Mouse (Mus musculus): ENCODE measurements around the gene Pde1c. TPM values are rescaled to one million over a fixed set of nuclear protein-coding genes. Genes with fewer than 3 reads are reported as not detected.

The Pde1c gene
- polyA plus RNA-seq, 1 experiment from 2014 or later = 2.7 TPM

- Histone ChIP-seq H3K27me3 (ENCODE audit: control insufficient read depth, insufficient read depth, low read length) (no peaks in the 10 kb centered on the region), H3K9me3 (replicated peaks; ENCODE audit: control insufficient read depth, low read length) (no peaks in the 10 kb centered on the region), H3K9ac (replicated peaks; ENCODE audit: low read length) (no peak overlapping the region), H3K4me1 (ENCODE audit: control insufficient read depth, insufficient read depth, low read length) (no peaks in the 10 kb centered on the region), H3K36me3 (replicated peaks; ENCODE audit: control insufficient read depth, insufficient read depth, low read depth, low read length) (no peaks in the 10 kb centered on the region), H3K4me3 (ENCODE audit: low read depth, low read length) (no peak overlapping the region), H3K4me2 (ENCODE audit: low read depth, low read length) (no peak overlapping the region), H3K27ac (replicated peaks; ENCODE audit: low read depth, low read length) (no peak overlapping the region)
- ATAC-seq (replicated peaks; ENCODE audit: insufficient number of reproducible peaks, low FRiP score, low TSS enrichment, low read depth) (no peak), DNase-seq (ENCODE audit: low spot score) (no peak)
- WGBS = 87% methylated on average over 5 of the region's 5 CpGs
These were observed 540.9 kb downstream of the Pde1c start for GRCm38 (mm10) chr6:56027966-56028365.

GRCm38 (mm10) chr6:56027318-56027717, 541.6 kb downstream of the Pde1c start:
- H3K27me3 ChIP-seq (ENCODE audit: control insufficient read depth, insufficient read depth, low read length) = no peaks in the 10 kb centered on the region
- no peaks in the 10 kb centered on the region for H3K36me3 ChIP-seq (replicated peaks; ENCODE audit: control insufficient read depth, insufficient read depth, low read depth, low read length)
- no peak overlapping the region for H3K9ac ChIP-seq (replicated peaks; ENCODE audit: low read length)
- no peaks in the 10 kb centered on the region for H3K4me1 ChIP-seq (ENCODE audit: control insufficient read depth, insufficient read depth, low read length)
- H3K4me3 ChIP-seq (ENCODE audit: low read depth, low read length) = no peak overlapping the region
- DNase-seq (ENCODE audit: low spot score) (no peak), ATAC-seq (replicated peaks; ENCODE audit: insufficient number of reproducible peaks, low FRiP score, low TSS enrichment, low read depth) (no peak)
- H3K27ac ChIP-seq (replicated peaks; ENCODE audit: low read depth, low read length) = no peak overlapping the region
- no peak overlapping the region for H3K4me2 ChIP-seq (ENCODE audit: low read depth, low read length)
- WGBS = 88% methylated on average over 6 of the region's 6 CpGs
- no peaks in the 10 kb centered on the region for H3K9me3 ChIP-seq (replicated peaks; ENCODE audit: control insufficient read depth, low read length)

GRCm38 (mm10) chr6:56025533-56025932, 543.4 kb downstream of the Pde1c start:
- Histone ChIP-seq H3K4me3 (ENCODE audit: low read depth, low read length) (no peak overlapping the region), H3K9me3 (replicated peaks; ENCODE audit: control insufficient read depth, low read length) (no peaks in the 10 kb centered on the region), H3K4me1 (ENCODE audit: control insufficient read depth, insufficient read depth, low read length) (no peaks in the 10 kb centered on the region), H3K36me3 (replicated peaks; ENCODE audit: control insufficient read depth, insufficient read depth, low read depth, low read length) (no peaks in the 10 kb centered on the region), H3K9ac (replicated peaks; ENCODE audit: low read length) (no peak overlapping the region), H3K4me2 (ENCODE audit: low read depth, low read length) (no peak overlapping the region), H3K27me3 (ENCODE audit: control insufficient read depth, insufficient read depth, low read length) (no peaks in the 10 kb centered on the region), H3K27ac (replicated peaks; ENCODE audit: low read depth, low read length) (no peak overlapping the region)
- WGBS = 67% methylated on average over 2 of the region's 2 CpGs
- ATAC-seq (replicated peaks; ENCODE audit: insufficient number of reproducible peaks, low FRiP score, low TSS enrichment, low read depth) (no peak), DNase-seq (ENCODE audit: low spot score) (no peak)

Small RNAs within 50 kb of the gene (microRNA-seq; reads per million reads assigned to microRNA genes)
- gene Gm44413 (ENCODE audit: borderline number of aligned reads) = not detected

Other genes starting within 250 kb of the Pde1c start
- gene Lsm5, start 135.6 kb upstream of the Pde1c start, polyA plus RNA-seq (2014; fragmentation: Nextera tagmentation; extraction: Ambion mirVana) = 222 and 263 TPM in 2 replicates
- 19.8 and 20.2 TPM in 2 replicates for gene Avl9, start 145.8 kb upstream of the Pde1c start, polyA plus RNA-seq (2014; fragmentation: Nextera tagmentation; extraction: Ambion mirVana)
- 33.6 and 35.0 TPM in 2 replicates for gene Kbtbd2, start 228.7 kb upstream of the Pde1c start, polyA plus RNA-seq (2014; fragmentation: Nextera tagmentation; extraction: Ambion mirVana)

All from embryonic facial prominence, embryonic 11.5 days (tissue).